Mouse (Mus musculus): ENCODE results near the gene Sec1.
A peak's percentile ranks its signal among the peaks of the same experiment; 100 is the strongest.

Gene Sec1

DNA sequence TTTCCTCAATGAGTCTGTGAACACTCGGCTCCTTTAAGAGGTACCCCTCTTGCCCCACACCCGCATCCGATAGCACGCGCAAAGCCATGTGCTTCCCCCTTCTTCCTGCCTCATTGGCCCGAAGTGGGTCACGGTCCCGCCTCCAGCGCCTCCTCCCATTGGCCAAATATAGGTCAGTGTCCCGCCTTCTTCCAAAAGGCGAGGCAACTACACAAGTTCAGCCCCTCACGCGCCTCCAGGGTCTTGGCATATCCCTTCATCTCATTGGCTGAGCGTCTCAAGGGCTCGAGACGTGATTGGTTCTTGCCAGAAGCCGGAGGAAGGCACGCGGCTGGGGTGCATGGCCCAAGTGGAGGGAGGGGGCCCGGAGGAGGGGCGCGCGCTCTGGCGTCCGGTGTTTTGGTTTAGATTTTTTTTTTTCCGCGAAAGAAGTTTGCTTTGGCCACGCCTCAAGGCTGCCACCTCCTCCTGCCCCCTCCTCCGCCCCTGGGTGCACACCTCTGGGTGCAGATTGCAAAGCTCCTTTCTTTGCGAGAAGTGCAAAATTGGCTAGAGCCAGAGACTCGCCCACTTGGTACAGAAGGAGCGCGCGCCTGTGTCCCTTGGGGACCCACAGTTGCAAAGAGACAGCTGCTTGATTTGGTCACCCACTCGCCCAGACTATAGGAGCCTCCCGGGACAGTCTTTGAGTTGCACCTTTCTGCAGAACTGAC is 10.7 kb upstream of the Sec1 start, which contains the start of gene Dbp:
Dbp (plus strand) TSS at position 359 of the 713 bp plus-strand sequence.
- DNase-seq (ENCODE audit: extremely low spot score, low spot score) = peak; percentile 98

DNA sequence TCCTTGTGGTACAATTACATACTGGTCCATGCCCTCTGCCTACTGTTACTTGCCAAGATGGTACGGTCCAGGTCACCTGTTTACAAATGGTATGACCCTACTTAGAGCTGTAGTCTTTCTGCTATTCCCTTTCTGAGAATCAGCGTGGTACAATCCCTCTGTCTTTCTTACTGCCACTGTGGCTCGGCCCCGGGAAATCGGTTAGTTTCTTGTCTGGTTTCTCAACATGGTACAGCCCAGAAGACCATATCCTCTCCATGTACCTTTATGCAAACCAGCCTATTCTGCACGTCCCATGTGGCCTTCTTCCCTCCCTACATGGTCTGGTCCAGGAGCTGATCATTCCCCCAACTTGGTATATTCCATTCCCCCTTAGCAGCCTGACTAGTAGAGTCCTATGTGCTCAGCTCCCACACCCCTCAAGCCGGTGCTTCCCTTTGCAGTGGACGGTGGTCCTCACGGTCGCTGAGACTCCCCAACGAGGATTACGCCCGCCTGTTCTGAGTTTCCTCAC is 9.9 kb upstream of the Sec1 start:
- peak; percentile 70 for DNase-seq (ENCODE audit: extremely low spot score, low spot score)

DNA sequence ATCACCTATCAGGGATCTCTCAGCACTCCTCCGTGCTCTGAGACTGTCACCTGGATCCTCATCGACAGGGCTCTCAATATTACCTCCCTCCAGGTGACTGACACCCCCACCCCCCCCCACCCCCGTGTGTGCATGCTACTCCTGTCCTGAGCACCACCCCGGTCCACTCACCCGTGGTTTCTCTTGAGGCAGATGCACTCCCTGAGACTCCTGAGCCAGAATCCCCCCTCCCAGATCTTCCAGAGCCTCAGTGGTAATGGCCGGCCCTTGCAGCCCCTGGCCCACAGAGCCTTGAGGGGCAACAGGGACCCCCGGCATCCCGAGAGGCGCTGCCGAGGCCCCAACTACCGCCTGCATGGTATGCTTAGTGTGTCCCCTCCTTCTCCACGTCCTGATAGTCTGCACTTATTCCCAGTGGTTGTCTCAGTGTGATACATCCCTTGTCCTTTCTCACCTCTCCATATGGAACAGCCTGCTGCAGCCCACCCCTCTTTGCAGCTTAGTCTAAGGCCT is 9.4 kb upstream of the Sec1 start:
- DNase-seq (ENCODE audit: extremely low spot score, low spot score) = no peak

DNA sequence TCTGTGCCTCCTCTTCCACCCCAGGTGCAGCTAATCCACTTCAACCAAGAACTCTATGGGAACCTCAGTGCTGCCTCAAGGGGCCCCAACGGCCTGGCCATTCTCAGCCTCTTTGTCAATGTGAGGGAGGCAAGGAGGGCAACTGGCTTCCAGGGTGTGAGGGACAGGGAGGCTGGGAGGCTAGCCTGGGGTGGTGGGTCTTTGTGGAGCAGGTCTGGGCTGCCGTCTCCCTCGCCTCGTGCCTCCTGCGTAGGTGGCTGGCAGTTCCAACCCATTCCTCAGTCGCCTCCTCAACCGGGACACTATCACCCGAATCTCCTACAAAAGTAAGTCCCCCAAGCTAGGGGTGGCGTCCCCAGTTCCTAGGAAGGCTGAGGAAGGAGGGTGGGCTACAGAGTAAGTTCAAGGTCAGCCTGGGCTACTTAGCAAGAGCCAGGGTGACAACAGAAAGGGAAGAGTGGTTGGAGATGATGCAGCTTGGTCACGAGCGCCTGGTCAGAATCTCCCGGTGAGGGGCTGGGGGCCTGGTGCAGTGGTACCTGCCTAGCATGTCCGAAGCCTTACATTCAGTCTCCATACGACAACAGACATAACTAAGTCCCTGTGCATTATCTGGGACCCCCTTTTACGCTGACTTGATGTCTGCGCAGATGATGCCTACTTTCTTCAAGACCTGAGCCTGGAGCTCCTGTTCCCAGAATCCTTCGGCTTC is 8.8 kb upstream of the Sec1 start:
- DNase-seq (ENCODE audit: extremely low spot score, low spot score) = no peak

DNA sequence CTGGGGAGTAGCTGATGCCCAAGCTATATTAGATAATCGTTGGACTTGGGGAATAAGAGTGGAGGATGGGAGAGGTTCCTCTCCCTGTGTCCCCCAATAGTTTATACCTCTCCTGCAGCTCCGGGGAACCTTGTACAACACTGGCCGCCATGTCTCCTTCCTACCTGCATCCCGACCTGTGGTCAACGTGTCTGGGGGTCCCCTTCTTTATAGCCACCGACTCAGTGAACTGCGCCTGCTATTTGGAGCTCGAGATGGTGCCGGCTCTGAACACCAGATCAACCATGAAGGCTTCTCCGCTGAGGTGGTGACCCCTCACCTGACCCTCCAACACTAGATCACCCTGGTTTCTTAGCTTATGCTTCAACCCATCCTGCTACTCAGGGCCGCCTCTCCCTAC is 8.1 kb upstream of the Sec1 start:
- no peak for DNase-seq (ENCODE audit: extremely low spot score, low spot score)

DNA sequence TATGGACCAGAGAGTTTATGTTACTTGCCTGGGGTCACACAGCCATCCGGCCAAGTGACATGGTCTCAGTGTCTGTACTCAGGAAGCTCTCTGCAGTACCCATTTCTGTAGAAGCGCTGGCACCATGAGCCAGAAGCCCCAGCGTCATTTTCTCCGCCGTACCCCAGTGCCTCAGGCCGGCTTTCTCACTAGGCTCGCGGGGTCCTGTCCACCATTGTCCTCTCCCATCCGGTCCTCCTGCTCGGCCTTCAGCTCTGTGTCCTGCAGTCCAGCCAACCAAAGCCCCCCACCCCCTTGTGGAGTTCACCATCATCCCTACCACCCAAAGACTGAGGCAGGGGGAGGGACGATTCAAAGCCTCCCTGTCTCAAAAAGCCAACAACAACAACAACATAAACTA is 7.4 kb upstream of the Sec1 start:
- DNase-seq (ENCODE audit: extremely low spot score, low spot score) = no peak

DNA sequence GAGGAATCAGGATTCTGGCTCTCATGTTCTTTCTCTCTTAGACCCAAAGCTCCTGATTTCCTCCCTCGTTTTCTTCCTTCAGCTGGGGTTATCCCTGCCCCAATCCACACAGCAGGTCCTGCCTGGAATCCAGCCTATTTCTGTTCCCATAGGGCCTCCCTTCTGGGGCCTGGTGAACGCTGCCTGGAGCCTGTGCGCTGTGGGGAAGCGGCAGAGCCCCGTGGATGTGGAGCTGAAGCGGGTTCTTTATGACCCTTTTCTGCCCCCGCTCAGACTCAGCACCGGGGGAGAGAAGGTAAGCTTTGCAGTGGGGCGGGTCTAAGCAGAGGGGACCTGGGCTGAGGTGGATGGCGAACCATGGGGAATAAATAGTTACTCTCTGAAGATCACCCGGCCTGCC is 6.9 kb upstream of the Sec1 start:
- DNase-seq (ENCODE audit: extremely low spot score, low spot score) = no peak

DNA sequence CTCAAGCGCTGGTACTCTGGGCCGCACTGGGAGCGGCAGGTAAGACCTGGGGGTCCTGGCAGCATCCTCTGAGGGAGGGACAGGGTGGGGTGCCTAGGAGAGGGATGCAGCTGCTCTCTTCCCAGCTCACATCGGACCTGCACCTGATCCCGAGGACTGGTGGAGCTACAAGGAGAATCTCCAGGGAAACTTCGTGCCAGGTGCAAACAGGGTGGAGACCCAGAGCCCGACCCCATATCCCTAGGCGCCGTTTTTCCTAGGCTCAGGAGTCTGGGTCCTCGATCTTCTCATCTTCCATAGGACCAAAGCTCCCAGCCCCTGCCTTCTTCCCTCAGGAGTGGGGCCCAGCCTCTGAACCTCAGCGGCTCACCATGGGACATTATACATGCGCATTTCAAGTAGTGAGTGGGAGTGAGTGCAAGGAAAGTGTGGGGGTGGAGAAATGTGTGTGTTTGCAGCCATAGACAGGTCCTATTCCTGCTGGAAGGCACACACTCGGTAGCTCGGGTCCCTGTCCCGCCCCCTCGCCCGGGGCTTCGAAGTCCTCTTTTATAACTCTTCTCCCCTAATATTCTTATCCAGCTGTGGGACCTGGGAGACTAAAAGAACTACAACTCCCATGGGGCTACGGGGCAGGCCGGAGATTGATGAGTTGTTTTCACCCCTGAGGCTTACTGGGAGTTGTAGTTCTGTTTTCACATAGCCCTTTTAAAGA is 6.3 kb upstream of the Sec1 start:
- peak; percentile 69 for DNase-seq (ENCODE audit: extremely low spot score, low spot score)

DNA sequence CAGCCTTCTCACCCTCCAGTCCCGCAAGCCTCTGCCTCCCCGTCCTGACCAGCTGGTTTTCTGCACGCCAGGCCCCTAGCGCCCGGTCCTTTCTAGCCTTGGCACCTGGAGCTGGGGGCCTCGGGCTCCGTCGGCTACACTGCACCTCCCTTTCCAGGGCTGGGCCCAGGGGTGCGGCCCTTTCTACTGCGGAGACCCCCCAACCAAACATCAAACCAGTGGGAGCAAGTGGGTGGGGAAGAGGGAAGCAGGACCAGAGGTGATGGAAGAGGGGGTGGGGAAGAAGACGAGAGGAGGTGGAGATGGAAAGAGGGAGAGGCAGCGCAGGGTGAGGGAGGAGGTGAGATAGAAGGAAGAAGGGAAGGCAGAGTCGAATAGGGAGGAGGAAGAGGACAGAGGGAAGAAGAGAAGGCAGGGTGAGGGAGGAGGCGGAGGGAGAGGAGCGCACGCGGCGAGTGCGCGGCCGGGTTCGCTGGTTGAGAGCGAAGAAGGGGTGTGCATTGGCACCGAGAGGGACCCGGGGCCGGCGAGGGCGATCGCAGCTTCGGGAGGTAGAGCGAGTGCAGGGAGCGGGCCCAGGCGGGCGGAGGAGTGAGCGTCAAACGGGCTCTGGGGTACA is 5.4 kb upstream of the Sec1 start, which contains the start of gene Car11:
Car11 (plus strand) TSS at position 321 of the 619 bp plus-strand sequence.
- DNase-seq (ENCODE audit: extremely low spot score, low spot score) = no peak

DNA sequence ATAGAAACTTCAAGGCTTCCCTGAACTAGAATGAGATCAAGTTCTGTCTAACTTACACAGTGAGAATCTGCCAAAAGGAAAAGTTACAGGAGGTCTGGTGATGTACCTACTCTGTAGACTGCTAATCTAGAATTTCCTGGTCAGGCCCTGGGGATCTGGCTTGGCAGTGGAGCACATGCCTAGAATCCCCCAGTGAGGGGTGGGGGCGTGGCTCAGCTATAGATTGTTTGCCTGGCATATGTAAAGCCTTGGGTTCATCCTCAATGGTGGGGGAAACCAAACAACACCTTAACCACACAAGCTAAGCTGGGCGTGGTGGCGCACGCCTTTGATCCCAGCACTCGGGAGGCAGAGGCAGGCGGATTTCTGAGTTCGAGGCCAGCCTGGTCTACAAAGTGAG is 3.7 kb upstream of the Sec1 start:
- DNase-seq (ENCODE audit: extremely low spot score, low spot score) = no peak

DNA sequence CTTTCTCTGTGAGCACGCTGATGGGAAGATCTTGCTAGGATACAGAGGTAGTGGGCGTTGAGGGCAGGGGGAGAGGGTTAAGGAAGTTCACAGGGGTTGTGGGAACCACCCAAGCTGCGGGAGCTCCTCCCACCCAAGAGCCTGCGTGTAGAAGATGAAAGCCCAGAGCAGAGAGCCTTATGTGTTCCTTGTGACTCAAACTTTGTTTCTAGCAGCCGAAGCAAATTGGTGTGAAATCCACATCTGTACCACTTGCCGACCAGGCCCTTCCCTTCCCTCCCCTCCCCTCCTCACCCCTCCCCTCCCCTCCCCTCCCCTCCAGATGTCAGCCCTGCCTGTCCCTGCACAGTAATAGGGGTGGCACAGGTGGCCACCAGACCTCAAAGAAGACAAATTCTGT is 896 bp upstream of the Sec1 start:
- DNase-seq (ENCODE audit: extremely low spot score, low spot score) = peak; percentile 70

DNA sequence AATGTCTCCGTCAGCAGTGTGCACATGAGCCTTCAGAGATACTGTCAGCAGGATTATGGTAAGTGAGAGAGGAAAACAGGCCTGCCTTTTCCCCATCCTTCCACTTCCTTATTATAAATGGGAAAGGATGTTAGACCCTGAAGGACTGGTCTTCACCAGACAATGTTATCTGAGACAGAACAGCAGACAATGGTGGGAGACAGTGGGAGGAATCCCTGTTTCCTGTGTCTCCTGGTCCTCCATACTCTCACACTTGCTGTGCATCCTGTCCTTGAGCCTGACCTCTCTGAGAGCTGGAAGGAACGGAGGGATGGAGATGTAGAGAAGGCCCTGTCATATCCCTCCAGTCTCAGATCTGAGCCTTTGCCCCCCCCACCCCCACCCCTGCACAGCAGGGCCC is 1.8 kb downstream of the Sec1 start:
- no peak for DNase-seq (ENCODE audit: extremely low spot score, low spot score)

DNA sequence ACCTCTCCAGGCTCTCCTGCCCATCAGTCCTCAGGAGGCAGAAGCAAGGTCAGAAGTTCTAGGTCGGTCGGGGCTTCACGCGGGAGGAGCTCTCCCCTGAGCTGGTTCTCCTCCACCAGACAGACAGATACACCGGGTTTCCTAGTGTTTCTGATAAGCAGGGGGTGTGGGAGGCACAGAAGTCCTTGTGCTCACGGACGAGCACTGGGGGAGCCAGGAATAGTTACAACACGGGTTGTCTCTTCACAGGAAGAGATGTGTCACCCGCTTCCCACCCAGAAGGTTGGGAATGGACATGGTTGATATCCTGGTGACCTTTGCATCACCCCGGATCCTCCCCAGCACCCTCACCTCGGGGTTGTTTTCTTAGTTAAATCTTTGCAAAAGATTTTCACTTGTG is 4.4 kb downstream of the Sec1 start:
- DNase-seq (ENCODE audit: extremely low spot score, low spot score) = no peak

DNA sequence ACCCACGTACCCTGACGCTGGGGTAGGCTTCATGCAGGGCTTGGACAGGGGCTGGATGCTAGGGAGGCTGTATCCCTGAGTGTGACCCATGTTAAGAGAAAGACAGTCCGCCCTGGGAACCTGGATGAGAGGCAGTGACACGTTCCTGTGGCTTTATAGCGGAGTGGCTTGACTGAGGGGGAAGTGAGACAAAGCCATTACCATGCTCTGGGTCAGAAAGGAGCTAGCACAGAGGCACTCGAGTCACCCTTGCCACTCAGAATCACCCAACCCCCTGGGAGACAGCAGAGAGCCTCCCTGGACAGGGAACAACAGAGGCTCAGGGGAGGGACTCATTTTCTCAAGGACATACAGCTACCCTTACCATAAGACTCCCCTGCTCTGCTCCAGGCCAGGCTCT is 5.1 kb downstream of the Sec1 start:
- no peak for DNase-seq (ENCODE audit: extremely low spot score, low spot score)

DNA sequence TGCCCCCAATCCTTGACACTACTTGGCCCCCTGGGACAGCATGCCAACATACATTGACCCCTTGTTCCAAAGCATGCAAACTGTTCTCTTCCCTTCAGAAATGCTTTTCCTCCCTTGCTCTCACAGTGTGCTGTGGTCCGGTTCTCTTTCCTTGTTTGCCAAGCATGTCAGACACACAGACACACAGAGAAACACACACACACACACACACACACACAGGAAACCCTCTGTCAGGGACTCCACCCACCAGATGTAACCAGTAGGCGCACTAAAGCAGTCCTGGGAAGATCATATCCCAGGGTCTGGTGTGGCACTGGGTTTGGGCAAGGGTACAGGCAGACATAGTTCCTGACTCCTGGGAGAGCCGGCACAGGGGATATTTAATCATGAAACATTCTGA is 7.4 kb downstream of the Sec1 start:
- DNase-seq (ENCODE audit: extremely low spot score, low spot score) = no peak

DNA sequence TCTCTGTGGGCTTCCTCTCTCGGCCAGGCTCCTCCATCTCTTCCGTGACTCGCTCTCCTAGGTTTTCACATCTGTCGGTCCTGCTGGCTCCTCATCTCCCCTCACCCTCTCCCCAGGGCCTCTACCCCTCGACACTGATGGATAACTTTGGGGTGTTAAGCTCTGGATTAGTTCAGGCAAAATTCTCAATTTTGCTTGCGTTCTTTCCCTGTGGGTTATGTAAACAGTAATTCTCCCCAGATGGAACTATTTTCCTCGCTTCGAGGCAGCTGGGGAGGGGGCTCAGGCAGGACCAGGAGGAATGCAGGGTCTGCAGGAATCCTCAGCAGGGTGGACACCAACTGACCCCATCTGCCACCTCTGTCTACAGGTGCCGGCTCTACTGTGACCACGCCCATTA is 8.4 kb downstream of the Sec1 start:
- no peak for DNase-seq (ENCODE audit: extremely low spot score, low spot score)

DNA sequence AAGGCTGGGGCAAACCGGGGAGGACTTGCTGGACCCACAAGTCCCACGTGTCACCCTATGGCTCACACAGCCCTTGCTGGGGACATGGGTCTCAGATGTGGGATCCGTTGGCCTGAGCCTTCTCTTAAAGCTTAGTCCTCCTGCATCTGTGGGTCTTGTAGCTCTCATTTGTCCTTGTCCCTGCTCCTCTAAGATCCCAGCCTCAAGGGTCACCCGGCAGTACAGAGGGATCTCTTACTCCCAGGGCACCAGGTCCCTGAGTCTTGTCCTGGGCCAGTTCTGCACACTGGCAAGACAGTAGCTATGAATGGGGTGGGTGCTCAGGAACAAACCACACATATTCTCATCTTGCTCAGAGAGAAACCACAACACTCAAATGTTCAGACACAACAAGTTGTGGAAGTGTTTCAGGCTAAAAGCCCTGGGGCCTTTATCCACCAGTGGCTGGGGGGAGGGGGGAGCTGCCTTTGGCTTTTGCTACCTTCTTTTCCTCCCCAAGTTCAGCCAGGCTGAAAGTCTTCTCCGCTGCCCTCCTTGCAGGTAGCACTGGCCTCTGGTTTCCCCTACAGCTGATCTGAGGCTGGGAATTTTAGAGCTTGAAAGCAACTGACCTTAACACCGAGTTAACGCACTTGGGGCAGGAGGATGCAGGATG is 10.7 kb downstream of the Sec1 start, which contains the start of gene Ntn5:
Ntn5 (plus strand) TSS at position 627 of the 655 bp plus-strand sequence.
- DNase-seq (ENCODE audit: extremely low spot score, low spot score) = no peak

DNA sequence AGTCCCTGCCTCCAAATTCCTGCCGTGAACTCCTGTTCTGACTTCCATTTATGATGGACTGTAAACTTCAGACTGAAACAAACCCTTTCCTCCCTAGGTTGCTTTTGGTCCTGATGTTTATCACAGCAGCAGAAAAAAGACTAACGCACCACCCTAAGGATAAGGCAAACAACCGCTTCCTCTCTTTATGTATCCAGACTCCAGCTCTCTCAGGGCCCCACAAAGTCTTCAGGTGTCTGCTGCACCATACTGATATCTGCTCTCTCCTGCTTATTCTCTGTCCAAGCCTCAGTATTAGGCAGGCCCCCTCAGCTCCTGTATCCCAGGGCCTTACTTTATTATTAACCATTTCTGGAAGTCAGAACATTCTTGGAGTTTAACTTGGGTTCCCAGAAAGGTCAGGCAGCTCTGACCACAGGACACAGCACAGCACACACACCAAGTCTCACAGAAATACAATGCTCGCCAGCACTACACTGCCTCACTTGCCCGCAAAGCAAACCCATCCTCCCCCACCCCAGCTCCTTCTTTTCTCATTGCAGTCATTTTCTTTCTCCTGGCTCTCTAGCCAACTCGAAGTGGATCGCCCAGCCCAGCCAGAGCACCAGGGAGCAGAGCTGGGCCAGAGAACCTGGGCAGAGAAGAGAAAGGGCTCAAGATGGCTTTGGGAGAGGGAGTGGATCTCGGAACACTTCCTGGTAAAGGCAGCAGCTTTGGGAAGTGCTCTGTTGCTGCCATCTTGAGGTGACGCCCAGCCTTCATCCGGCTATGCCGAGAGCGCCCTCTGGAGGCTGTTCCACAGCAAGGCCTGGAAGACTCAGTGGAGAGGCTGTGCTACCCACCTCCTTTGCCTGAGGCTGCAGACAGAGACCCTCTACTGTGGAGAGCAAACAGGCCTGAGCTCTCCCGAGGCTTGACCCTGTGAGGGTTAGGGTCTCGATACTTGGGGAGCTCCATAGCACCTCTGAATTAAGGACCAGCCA is 11.8 kb downstream of the Sec1 start:
- DNase-seq (ENCODE audit: extremely low spot score, low spot score) = peak; percentile 94

DNA sequence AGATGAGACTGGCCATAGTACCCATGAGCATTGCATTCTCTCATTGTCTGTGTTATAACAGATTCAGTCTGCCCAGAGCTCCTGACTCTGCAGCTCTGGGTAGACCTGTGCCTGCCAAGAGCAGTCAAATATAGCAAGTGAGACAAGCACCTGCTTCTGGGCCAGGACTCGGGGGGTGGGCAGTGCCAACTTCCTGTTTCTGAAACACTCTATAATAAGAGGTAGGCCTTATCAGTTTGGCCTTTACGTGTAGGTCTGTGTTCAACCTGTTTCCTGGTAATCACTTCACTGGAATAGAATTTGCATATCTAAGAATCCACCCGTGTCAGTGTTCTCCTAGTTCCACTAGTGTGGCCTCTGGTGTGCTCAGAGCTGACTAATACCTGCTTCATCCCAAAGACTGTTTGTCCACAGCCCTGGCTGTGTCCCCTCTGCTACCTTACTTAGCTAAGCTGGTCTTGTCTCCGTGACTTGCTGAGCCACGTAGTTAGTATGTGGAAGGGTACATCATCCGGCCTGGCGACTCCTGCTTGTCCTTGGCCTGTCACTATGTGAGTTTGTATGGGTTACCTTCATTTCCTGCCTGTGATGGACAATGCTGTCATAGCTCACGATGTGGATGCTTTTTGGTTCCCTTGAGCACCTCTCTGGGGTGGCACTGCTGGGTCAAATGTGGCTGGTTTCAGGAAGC is 13.0 kb downstream of the Sec1 start:
- no peak for DNase-seq (ENCODE audit: extremely low spot score, low spot score)
